Mouse (Mus musculus) olfactory bulb, adult 2 months (tissue): ENCODE measurements around the gene Ifitm6. TPM values are rescaled to one million over a fixed set of nuclear protein-coding genes. Genes with fewer than 3 reads are reported as not detected.
A peak's percentile ranks its signal among the peaks of the same experiment; 100 is the strongest.
"Not testable (repeated sequence)": the region's sequence is repeated elsewhere in the genome, so short reads cannot be mapped to it uniquely, and the experiment has no call there.

Experiments used
- H3K27ac ChIP-seq: fragments of 200-500 bp; 2 replicates; pipeline ENCODE4 v1.5.1; 2012; ENCODE audit warnings: low read depth, low read length; ENCODE audit not compliant: insufficient read depth
- H3K4me1 ChIP-seq: fragments of 200-500 bp; 2 replicates; pipeline ENCODE4 v1.6.1; 2012; ENCODE audit warnings: low read length; ENCODE audit not compliant: control insufficient read depth, insufficient read depth
- H3K4me3 ChIP-seq: fragments of 200-500 bp; 2 replicates; pipeline ENCODE4 v1.5.1; 2012; ENCODE audit warnings: mild to moderate bottlenecking, low read depth, low read length, moderate library complexity; ENCODE audit not compliant: insufficient read depth
- CTCF ChIP-seq: fragments of 200-500 bp; IDR thresholded peaks from 2 replicates; pipeline ENCODE4 v1.5.1; 2012; ENCODE audit warnings: low read depth, mild to moderate bottlenecking, low read length, moderate library complexity; ENCODE audit not compliant: insufficient read depth
- POLR2A ChIP-seq: fragments of 200-500 bp; IDR thresholded peaks from 2 replicates; pipeline ENCODE4 v1.6.1; 2012; ENCODE audit warnings: mild to moderate bottlenecking, low read depth, low read length, moderate library complexity; ENCODE audit not compliant: insufficient read depth
- WGBS: fragments of 180-500 bp; shearing (Covaris S2); methylation state at CpG from one replicate; pipeline ENCODE4 v1.1.7; 2018; 5-methylcytosine and 5-hydroxymethylcytosine counted together
- polyA plus RNA-seq: library from polyadenylated mRNA; stranded (reverse); fragments of >200 nt; gene quantifications from 2 replicates; pipeline ENCODE4 v1.2.4, GENCODE M21; 2012; ENCODE audit warnings: low replicate concordance; ENCODE audit not compliant: missing spikeins, insufficient read depth, insufficient read length

Ifitm6 gene
- polyA plus RNA-seq = not detected in 2 replicates

DNA sequence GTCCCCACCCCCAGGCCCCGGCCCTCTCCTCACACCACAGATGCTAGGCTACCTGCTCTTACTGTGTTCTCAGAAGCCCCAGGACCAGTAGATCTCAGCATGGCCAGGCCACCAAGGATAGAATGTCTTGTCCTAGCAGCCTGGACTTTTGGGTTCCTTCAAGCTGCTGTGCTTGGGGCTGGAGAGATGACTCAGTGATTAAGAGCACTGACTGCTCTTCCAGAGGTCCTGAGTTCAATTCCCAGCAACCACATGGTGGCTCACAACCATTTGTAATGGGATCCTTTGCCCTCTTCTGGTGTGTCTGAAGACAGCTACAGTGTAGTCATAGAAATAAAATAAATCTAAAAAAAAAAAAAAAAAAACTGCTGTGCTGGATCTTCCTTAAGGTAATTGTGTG lies at the start of gene Ifitm6:
Gene Ifitm6 (minus strand): TSS at position 101 of the 400 bp plus-strand sequence.
- H3K4me3 ChIP-seq, H3K27ac ChIP-seq, H3K4me1 ChIP-seq: not testable (repeated sequence)
- WGBS = 92% methylated on average over 1 of the region's 1 CpGs

- H3K27ac ChIP-seq = no peak overlapping the region
- peaks cover 22% of the 10 kb centered on the region for H3K4me1 ChIP-seq
- 90% methylated on average over 7 of the region's 7 CpGs for WGBS
- no peak overlapping the region for H3K4me3 ChIP-seq
- TF ChIP-seq CTCF = no peak
- TF ChIP-seq POLR2A = no peak
These were observed 46.9 kb upstream of the Ifitm6 start for GRCm38 (mm10) chr7:141064576-141064975.

DNA sequence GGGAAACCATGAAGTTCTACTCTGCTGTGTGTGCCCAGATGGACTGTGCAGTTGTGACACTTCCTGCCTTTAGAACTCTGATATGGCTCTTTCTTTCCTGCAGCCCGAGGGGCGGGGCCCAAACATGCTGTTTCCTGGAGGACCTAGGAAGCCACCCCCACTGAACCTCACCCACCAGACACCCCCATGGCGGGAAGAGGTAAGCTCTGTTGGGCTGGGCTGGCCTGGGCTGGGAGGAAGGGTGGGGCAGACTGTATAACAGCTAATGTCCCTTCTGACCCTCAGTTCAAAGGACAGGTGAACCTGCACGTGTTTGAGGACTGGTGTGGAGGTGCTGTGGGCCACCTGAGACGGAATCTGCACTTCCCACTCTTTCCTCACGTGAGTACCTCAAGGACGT lies 46.5 kb upstream of the Ifitm6 start:
- TF ChIP-seq POLR2A (no peak), CTCF (no peak)
- H3K27ac ChIP-seq = no peak overlapping the region
- WGBS = 86% methylated on average over 7 of the region's 7 CpGs
- H3K4me3 ChIP-seq = no peak overlapping the region
- H3K4me1 ChIP-seq = peaks cover 22% of the 10 kb centered on the region

DNA sequence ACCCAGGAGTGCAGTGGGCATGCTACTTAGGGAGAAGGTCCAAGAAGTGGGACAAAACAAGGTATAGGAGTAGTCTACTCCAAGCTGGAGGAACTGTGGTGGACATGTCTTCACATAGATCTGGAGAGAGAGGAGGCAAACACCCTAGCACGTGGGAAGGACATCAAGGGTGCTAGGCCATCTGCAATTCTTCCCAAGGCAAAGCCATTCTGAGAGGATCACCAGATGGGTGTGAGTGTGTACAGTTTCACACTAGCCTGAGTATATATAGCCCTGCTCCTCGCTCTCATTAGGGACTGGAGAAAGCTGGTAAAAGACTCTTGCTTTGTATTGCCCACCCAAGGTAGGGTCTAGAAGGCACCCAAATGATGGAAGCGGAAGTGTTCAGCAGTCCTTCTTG lies 45.6 kb upstream of the Ifitm6 start:
- no peak overlapping the region for H3K4me3 ChIP-seq
- TF ChIP-seq CTCF = no peak
- no peak for TF ChIP-seq POLR2A
- 94% methylated on average over 3 of the region's 3 CpGs for WGBS
- no peak overlapping the region for H3K27ac ChIP-seq
- peaks cover 22% of the 10 kb centered on the region for H3K4me1 ChIP-seq

GRCm38 (mm10) chr7:141062525-141062924 lies 44.8 kb upstream of the Ifitm6 start:
- TF ChIP-seq POLR2A = no peak
- TF ChIP-seq CTCF = no peak
- no peak overlapping the region for H3K4me3 ChIP-seq
- WGBS = 86% methylated on average over 7 of the region's 7 CpGs
- no peak overlapping the region for H3K27ac ChIP-seq
- peaks cover 22% of the 10 kb centered on the region for H3K4me1 ChIP-seq

- H3K27ac ChIP-seq = no peak overlapping the region
- TF ChIP-seq POLR2A = no peak
- no peak for TF ChIP-seq CTCF
- peaks cover 19% of the 10 kb centered on the region for H3K4me1 ChIP-seq
- WGBS = under 1% methylated on average over 37 of the region's 37 CpGs
- H3K4me3 ChIP-seq = peak overlapping the region; percentile 90
These were observed 43.6 kb upstream of the Ifitm6 start for GRCm38 (mm10) chr7:141061269-141061692.

GRCm38 (mm10) chr7:141060426-141061242 lies 42.9 kb upstream of the Ifitm6 start, which contains the start of gene B4galnt4:
Gene B4galnt4, plus strand, starts transcription at chr7:141061104.
- peak within 1 kb of the TSS; percentile 57 for H3K27ac ChIP-seq
- under 1% methylated on average over 72 of the region's 72 CpGs for WGBS
- TF ChIP-seq POLR2A (peak; percentile 89), CTCF (peak; percentile 12; the same call in 1 of the 2 replicates)
- H3K4me3 ChIP-seq = peak within 1 kb of the TSS; percentile 90
- peaks cover 19% of the 10 kb centered on the region for H3K4me1 ChIP-seq

DNA sequence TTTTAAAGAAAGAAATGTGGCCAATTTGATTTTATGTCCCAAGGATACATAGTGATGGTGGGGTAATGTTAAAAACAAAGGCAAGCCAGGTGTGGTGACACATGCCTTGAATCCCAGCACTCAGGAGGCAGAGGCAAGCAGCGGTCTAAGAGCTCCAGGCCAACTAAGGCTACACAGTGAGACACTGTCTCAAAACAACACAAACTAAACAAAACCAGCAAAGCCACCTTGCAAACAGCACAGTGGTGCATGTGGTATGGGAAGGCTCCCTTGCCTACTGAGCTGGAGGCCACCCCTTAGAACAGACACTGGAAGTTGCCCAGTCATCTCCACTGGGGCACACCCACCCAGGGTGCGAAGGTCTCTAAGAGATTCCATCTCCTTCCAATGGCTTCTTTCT lies 42.2 kb upstream of the Ifitm6 start:
- Histone ChIP-seq H3K4me1 (peaks cover 19% of the 10 kb centered on the region), H3K27ac (peak overlapping the region; percentile 57; the same call in 1 of the 2 replicates), H3K4me3 (peak overlapping the region; percentile 90)
- no peak for TF ChIP-seq POLR2A
- no peak for TF ChIP-seq CTCF
- WGBS = 62% methylated on average over 2 of the region's 2 CpGs

GRCm38 (mm10) chr7:141058601-141059341 lies 41.0 kb upstream of the Ifitm6 start:
- Histone ChIP-seq H3K27ac (no peak overlapping the region), H3K4me1 (peaks cover 19% of the 10 kb centered on the region), H3K4me3 (no peak overlapping the region)
- TF ChIP-seq CTCF = no peak
- TF ChIP-seq POLR2A = no peak
- WGBS = 92% methylated on average over 14 of the region's 14 CpGs
